In genomic region chr19:56358890-56359289, GRCm38 (mm10) we compare ENCODE assay signal across 19 mouse cellular contexts.
"Had no signal": no experiment of that assay in that cellular context is flagged by ENCODE, and none has a peak within 500 bp of the region (broad histone marks: within the 10 kb centered on the region; RNA-seq: fewer than 3 reads in every experiment).

No protein-coding gene starts in this region.

- DNase-seq: liver, postnatal 0 days; lung, adult 2 months; lung, postnatal 14 days; lung, postnatal 36 days; midbrain, embryonic 14.5 days; retina, postnatal 1 day; right cerebral cortex, adult 18-20 months; right cerebral cortex, postnatal 25 days; right cerebral cortex, postnatal 4 days; spleen, adult 18-20 months; thymus, adult 18-20 months; thymus, postnatal 14 days; thymus, postnatal 36 days had no signal

- H3K27me3 ChIP-seq: lung, embryonic 15.5 days; neural tube, embryonic 13.5 days; neural tube, embryonic 15.5 days had no signal

- H3K4me3 ChIP-seq: liver, embryonic 15.5 days; lung, embryonic 15.5 days; megakaryocyte, embryonic 14.5 days; midbrain, embryonic 12.5 days; neural tube, embryonic 13.5 days; neural tube, embryonic 15.5 days had no signal

- H3K36me3 ChIP-seq: liver, embryonic 15.5 days; lung, embryonic 15.5 days; midbrain, embryonic 12.5 days; neural tube, embryonic 13.5 days; neural tube, embryonic 15.5 days had no signal

- H3K4me2 ChIP-seq: liver, embryonic 15.5 days; lung, embryonic 15.5 days; midbrain, embryonic 12.5 days; neural tube, embryonic 13.5 days; neural tube, embryonic 15.5 days had no signal
